Mouse (Mus musculus) E14TG2a.4 (cell line): ENCODE data around the gene Pak4.

Source experiments
- CTCF ChIP-seq: conservative IDR thresholded peaks from 2 replicates; pipeline ENCODE4 v1.5.1; 2014; ENCODE audit warnings: low read length
- NANOG ChIP-seq: IDR thresholded peaks from 2 replicates; pipeline ENCODE4 v1.6.1; 2014; ENCODE audit warnings: borderline replicate concordance, low read length, mixed read lengths
- POU5F1 ChIP-seq: IDR thresholded peaks from 2 replicates; pipeline ENCODE4 v1.6.1; 2014; ENCODE audit warnings: low read length, borderline replicate concordance

DNA sequence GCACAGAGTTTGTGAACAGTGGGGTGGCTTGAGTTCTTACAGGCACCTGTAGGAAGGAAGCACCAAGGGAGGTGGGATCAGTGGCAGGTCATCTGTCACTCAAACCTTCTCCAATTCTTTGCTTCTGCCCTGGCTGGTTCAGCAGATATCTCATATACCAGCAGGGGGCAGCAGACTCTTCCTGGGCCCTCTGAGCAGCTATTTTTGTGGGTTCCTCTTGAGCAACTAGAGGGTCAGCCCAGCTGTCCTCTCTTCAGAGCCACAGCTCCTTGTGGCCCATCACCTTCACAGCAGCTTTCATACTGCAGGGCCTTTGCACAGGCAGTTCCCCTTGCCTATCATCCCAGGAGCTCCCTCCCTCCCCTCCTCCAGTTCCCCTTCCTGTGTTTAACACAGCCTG is 29.7 kb downstream of the Pak4 start:
- peak; percentile 73 for TF ChIP-seq CTCF
- no peak for TF ChIP-seq POU5F1
- no peak for TF ChIP-seq NANOG
